Mouse (Mus musculus) B cell, adult 67 days (primary cell): ENCODE data around the gene Best3. TPM values are rescaled to one million over a fixed set of nuclear protein-coding genes. Genes with fewer than 3 reads are reported as not detected.

Experiments used
- total RNA-seq, 2 experiments: library from RNA; stranded (reverse); gene quantifications; 4 replicates each; pipeline ENCODE4 v1.2.4; 2023

Gene Best3
- total RNA-seq = not detected

GRCm38 (mm10) chr10:116986264-116987082, at the start of gene Best3:
Best3 (plus strand) TSS chr10:116986314.

DNA sequence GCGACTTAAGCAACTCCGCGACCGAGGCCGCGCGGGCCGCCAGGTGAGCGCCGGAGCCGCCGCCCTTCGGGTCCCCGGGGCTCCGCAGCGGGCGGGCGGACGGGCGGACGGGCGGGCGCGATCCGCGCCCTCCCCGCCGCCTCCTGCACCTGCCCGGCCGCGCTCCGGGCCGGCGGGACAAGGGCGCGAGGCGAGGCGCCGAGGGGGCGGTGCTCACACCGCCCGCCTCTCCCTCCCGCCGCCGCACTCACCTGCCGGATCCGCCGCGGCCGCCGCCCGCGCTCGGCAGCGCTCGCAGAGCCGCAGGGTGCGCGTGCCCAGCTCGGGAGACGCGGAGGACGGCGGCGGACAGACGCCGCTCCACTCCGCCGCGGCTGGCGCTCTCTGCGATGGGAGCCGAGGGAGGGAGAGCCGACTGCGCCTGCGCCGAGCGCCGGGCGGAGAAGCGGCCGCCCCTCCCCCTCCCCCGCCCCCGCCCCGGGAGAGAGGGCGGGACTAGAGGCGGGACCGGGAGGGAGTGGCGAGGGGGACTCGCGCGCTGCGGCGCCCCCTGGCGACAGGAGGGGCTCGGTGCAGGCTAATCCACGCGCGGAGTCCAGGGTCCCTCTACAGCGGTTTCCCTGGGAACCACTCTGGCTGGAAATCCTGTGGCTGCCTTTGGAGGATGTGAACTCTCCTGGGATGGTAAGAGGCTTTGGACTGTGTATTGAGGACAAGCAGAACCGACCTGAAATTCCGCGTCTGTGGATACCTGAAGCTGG, 35.9 kb upstream of the Best3 start, which contains the start of gene Rab3ip:
TSS of gene Rab3ip (minus strand) at position 761 of the 761 bp plus-strand sequence.

GRCm38 (mm10) chr10:116972509-116972908, 13.6 kb upstream of the Best3 start, which contains the start of gene Gm10271:
Gm10271 (minus strand) TSS chr10:116972609.

GRCm38 (mm10) chr10:117045175-117046056, 59.3 kb downstream of the Best3 start, which contains the start of gene Lrrc10:
Lrrc10 (plus strand) TSS chr10:117045341.

GRCm38 (mm10) chr10:117063254-117064021, 77.3 kb downstream of the Best3 start, which contains the start of gene Cct2:
Cct2 (minus strand) TSS chr10:117063814.

Other genes with a start within 250 kb of the Best3 start
- gene Myrfl, start 89.4 kb upstream of the Best3 start, total RNA-seq = not detected
- 10 to 100 TPM; 41.1 to 47.6 TPM for gene Rab3ip, start 35.5 kb upstream of the Best3 start, total RNA-seq
- not detected for gene Gm10271, start 13.7 kb upstream of the Best3 start, total RNA-seq
- not detected for gene Lrrc10, start 59.0 kb downstream of the Best3 start, total RNA-seq
- 100 to 1,000 TPM; 237 to 257 TPM for gene Cct2, start 77.5 kb downstream of the Best3 start, total RNA-seq
- 10 to 100 TPM; 26.7 to 28.1 TPM for gene Frs2, start 162.2 kb downstream of the Best3 start, total RNA-seq
- gene Yeats4, start 238.2 kb downstream of the Best3 start, total RNA-seq = 100 to 1,000 TPM; 106 to 115 TPM